Mouse (Mus musculus) embryonic fibroblast, embryonic 13.5 days (primary cell): ENCODE data around the gene Chst15.

Experiments
- CTCF ChIP-seq: IDR thresholded peaks from 2 replicates; pipeline ENCODE4 v1.5.1; 2011; ENCODE audit warnings: mild to moderate bottlenecking, control low read depth, low read length, moderate library complexity, borderline replicate concordance; ENCODE audit not compliant: insufficient read depth
- POLR2A ChIP-seq: IDR thresholded peaks from 2 replicates; pipeline ENCODE4 v1.6.1; 2011; ENCODE audit warnings: low read depth, mild to moderate bottlenecking, control low read depth, low read length, moderate library complexity

GRCm38 (mm10) chr7:132328648-132329047 is 11.6 kb upstream of the Chst15 start:
- TF ChIP-seq CTCF (no peak), POLR2A (no peak)
